Mouse (Mus musculus) liver, embryonic 16.5 days (tissue): ENCODE data around the gene Sult5a1. TPM values are rescaled to one million over a fixed set of nuclear protein-coding genes. Genes with fewer than 3 reads are reported as not detected.

Experiments
- ATAC-seq: fragments of 200-750 bp; cut with Nextera tagmentation; 2 replicates; pipeline ENCODE4 v1.8.0; 2017; ENCODE audit warnings: low read depth, mild to moderate bottlenecking, moderate number of reproducible peaks, moderate library complexity
- H3K27ac ChIP-seq: fragments of 300-500 bp; sonication (generic); 2 replicates; pipeline ENCODE4 v1.5.1; 2014; ENCODE audit warnings: mild to moderate bottlenecking, low read length
- H3K27me3 ChIP-seq: fragments of 300-500 bp; sonication (generic); 2 replicates; pipeline ENCODE4 v1.6.1; 2014; ENCODE audit warnings: low read depth, low read length, mixed read lengths; ENCODE audit not compliant: control insufficient read depth, insufficient read depth
- H3K36me3 ChIP-seq: fragments of 300-500 bp; sonication (generic); 2 replicates; pipeline ENCODE4 v1.6.1; 2014; ENCODE audit warnings: mild to moderate bottlenecking; ENCODE audit not compliant: control insufficient read depth, insufficient read depth
- H3K4me1 ChIP-seq: fragments of 300-500 bp; sonication (generic); 2 replicates; pipeline ENCODE4 v1.6.1; 2014; ENCODE audit warnings: low read depth, low read length, mixed read lengths; ENCODE audit not compliant: control insufficient read depth
- H3K4me2 ChIP-seq: fragments of 300-500 bp; sonication (generic); 2 replicates; pipeline ENCODE4 v1.6.1; 2014; ENCODE audit warnings: low read depth, low read length, mixed read lengths
- H3K4me3 ChIP-seq: fragments of 300-500 bp; sonication (generic); 2 replicates; pipeline ENCODE4 v1.5.1; 2014; ENCODE audit warnings: low read depth, mild to moderate bottlenecking, low read length
- H3K9ac ChIP-seq: fragments of 300-500 bp; sonication (generic); 2 replicates; pipeline ENCODE4 v1.6.1; 2014; ENCODE audit warnings: low read depth, low read length
- H3K9me3 ChIP-seq: fragments of 300-500 bp; sonication (generic); replicated peaks from 2 replicates; pipeline ENCODE4 v1.6.1; 2016; ENCODE audit warnings: low read length; ENCODE audit not compliant: control insufficient read depth
- WGBS: fragments of 180-500 bp; shearing (Covaris S2); extraction: QIAGEN DNeasy Blood & Tissue Kit; methylation state at CpG from one replicate; pipeline ENCODE4 v1.1.7; 2014; ENCODE audit not compliant: insufficient replicate concordance; 5-methylcytosine and 5-hydroxymethylcytosine counted together
- microRNA-seq: library from miRNA; unstranded; fragments of <30 nt; microRNA quantifications from one replicate; pipeline ENCODE4, GENCODE M21; 2016
- polyA plus RNA-seq: library from polyadenylated mRNA; unstranded; fragments of >200 nt; fragmentation: Nextera tagmentation; extraction: Ambion mirVana; gene quantifications from 2 replicates; pipeline ENCODE4 v1.2.1, GENCODE M21; 2015

The Sult5a1 gene
- polyA plus RNA-seq, 1 experiment from 2014 or later = 0.74 TPM

GRCm38 (mm10) chr8:123101244-123101643 lies 56.9 kb downstream of the Sult5a1 start:
- Histone ChIP-seq H3K9ac (peak overlapping the region; percentile 73), H3K27me3 (no peaks in the 10 kb centered on the region), H3K4me3 (peak overlapping the region; percentile 83; the same call in 1 of the 2 replicates), H3K9me3 (no peaks in the 10 kb centered on the region), H3K27ac (no peak overlapping the region), H3K4me1 (peaks cover 12% of the 10 kb centered on the region), H3K4me2 (peak overlapping the region; percentile 83; the same call in 1 of the 2 replicates), H3K36me3 (peaks cover 21% of the 10 kb centered on the region)
- no peak for ATAC-seq
- WGBS = 63% methylated on average over 4 of the region's 4 CpGs

GRCm38 (mm10) chr8:123100288-123100687 lies 57.8 kb downstream of the Sult5a1 start:
- peaks cover 21% of the 10 kb centered on the region for H3K36me3 ChIP-seq
- H3K9ac ChIP-seq = no peak overlapping the region
- H3K27ac ChIP-seq = peak overlapping the region; percentile 58
- no peak for ATAC-seq
- H3K4me1 ChIP-seq = peaks cover 12% of the 10 kb centered on the region
- H3K27me3 ChIP-seq = no peaks in the 10 kb centered on the region
- no peak overlapping the region for H3K4me3 ChIP-seq
- WGBS = 42% methylated on average over 8 of the region's 8 CpGs
- H3K9me3 ChIP-seq = no peaks in the 10 kb centered on the region
- no peak overlapping the region for H3K4me2 ChIP-seq

GRCm38 (mm10) chr8:123097786-123098584 lies 60.1 kb downstream of the Sult5a1 start:
- Histone ChIP-seq H3K9ac (no peak overlapping the region), H3K36me3 (peaks cover 14% of the 10 kb centered on the region), H3K4me1 (peaks cover 3% of the 10 kb centered on the region), H3K9me3 (no peaks in the 10 kb centered on the region), H3K4me2 (no peak overlapping the region), H3K27ac (no peak overlapping the region), H3K4me3 (no peak overlapping the region), H3K27me3 (no peaks in the 10 kb centered on the region)
- ATAC-seq = no peak
- WGBS = 80% methylated on average over 12 of the region's 12 CpGs

GRCm38 (mm10) chr8:123097216-123097615 lies 60.9 kb downstream of the Sult5a1 start:
- Histone ChIP-seq H3K4me2 (no peak overlapping the region), H3K4me3 (no peak overlapping the region), H3K36me3 (peaks cover 14% of the 10 kb centered on the region), H3K27ac (no peak overlapping the region), H3K9ac (no peak overlapping the region), H3K4me1 (peaks cover 3% of the 10 kb centered on the region), H3K9me3 (no peaks in the 10 kb centered on the region), H3K27me3 (no peaks in the 10 kb centered on the region)
- WGBS = 86% methylated on average over 11 of the region's 11 CpGs
- no peak for ATAC-seq

Small RNA genes lying within 50 kb of the gene (microRNA-seq; reads per million reads assigned to microRNA genes)
- not detected for gene Mir7079
- gene Mir7080 = not detected

Other genes starting within 250 kb of the Sult5a1 start
- gene Ankrd11, start 116.0 kb downstream of the Sult5a1 start, polyA plus RNA-seq = 7.8 and 8.6 TPM in 2 replicates
- gene Spg7, start 95.4 kb downstream of the Sult5a1 start, polyA plus RNA-seq = 19.9 and 20.7 TPM in 2 replicates
- gene Rpl13, start 56.0 kb downstream of the Sult5a1 start, polyA plus RNA-seq = 732 and 803 TPM in 2 replicates
- gene Cpne7, start 40.9 kb downstream of the Sult5a1 start, polyA plus RNA-seq = 0.29 and 0.32 TPM in 2 replicates
- 0.12 and 0.39 TPM in 2 replicates for gene Dpep1, start 27.9 kb upstream of the Sult5a1 start, polyA plus RNA-seq
- 55.9 and 59.6 TPM in 2 replicates for gene Chmp1a, start 54.4 kb upstream of the Sult5a1 start, polyA plus RNA-seq
- 0.14 and 0.21 TPM in 2 replicates for gene Spata33, start 54.5 kb upstream of the Sult5a1 start, polyA plus RNA-seq
- 8.8 and 8.9 TPM in 2 replicates for gene Cdk10, start 66.5 kb upstream of the Sult5a1 start, polyA plus RNA-seq
- 3.2 and 3.3 TPM in 2 replicates for gene Spata2l, start 77.9 kb upstream of the Sult5a1 start, polyA plus RNA-seq
- gene Zfp276, start 95.9 kb upstream of the Sult5a1 start, polyA plus RNA-seq = 7.5 and 7.8 TPM in 2 replicates
- 4.8 and 5.6 TPM in 2 replicates for gene Vps9d1, start 96.0 kb upstream of the Sult5a1 start, polyA plus RNA-seq
- gene Fanca, start 160.3 kb upstream of the Sult5a1 start, polyA plus RNA-seq = 14.4 and 14.8 TPM in 2 replicates
- gene Spire2, start 174.4 kb upstream of the Sult5a1 start, polyA plus RNA-seq = 2.3 and 2.4 TPM in 2 replicates
- gene Tcf25, start 215.4 kb upstream of the Sult5a1 start, polyA plus RNA-seq = 54.0 and 58.0 TPM in 2 replicates
- not detected in 2 replicates for gene Mc1r, start 248.8 kb upstream of the Sult5a1 start, polyA plus RNA-seq